Mouse (Mus musculus): ENCODE results near the gene Mrpl39. TPM values are rescaled to one million over a fixed set of nuclear protein-coding genes. Genes with fewer than 3 reads are reported as not detected.

Mrpl39 gene
- total and polyA plus RNA-seq, 2 experiments from 2014 or later, result 34.3 to 43.2 TPM

DNA sequence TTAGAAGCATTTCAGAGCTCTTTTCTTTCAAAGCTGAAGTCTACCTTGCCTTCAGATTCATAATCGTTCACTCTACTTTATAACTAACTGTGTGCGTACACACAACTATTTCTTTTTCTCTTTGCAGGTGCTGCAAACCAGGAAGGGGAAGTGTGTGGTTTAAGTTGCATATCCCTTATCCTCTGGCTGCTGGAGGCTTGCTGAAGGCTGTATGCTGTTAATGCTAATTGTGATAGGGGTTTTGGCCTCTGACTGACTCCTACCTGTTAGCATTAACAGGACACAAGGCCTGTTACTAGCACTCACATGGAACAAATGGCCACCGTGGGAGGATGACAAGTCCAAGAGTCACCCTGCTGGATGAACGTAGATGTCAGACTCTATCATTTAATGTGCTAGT, 21.6 kb downstream of the Mrpl39 start:
- no peak overlapping the region for H3K27ac ChIP-seq (ENCODE audit: low read depth, low read length)
- H3K36me3 ChIP-seq (ENCODE audit: insufficient read depth, low read length), result peaks cover 8% of the 10 kb centered on the region; the same call in 1 of the 2 replicates
- H3K4me3 ChIP-seq (ENCODE audit: low read depth, low read length), result no peak overlapping the region
- no peaks in the 10 kb centered on the region for H3K27me3 ChIP-seq (ENCODE audit: insufficient read depth, low read length)
- DNase-seq (ENCODE audit: low spot score) (no peak), ATAC-seq (ENCODE audit: low FRiP score) (no peak)
- no peak overlapping the region for H3K4me2 ChIP-seq (ENCODE audit: low read depth, low read length, poor library complexity, severe bottlenecking)
- no peaks in the 10 kb centered on the region for H3K4me1 ChIP-seq (ENCODE audit: insufficient read depth, low read length)
- 91% methylated on average over 4 of the region's 4 CpGs for WGBS
- no peak for TF ChIP-seq CTCF (IDR thresholded peaks at IDR 0.05)
- no peaks in the 10 kb centered on the region for H3K9me3 ChIP-seq (ENCODE audit: low read length)
- H3K9ac ChIP-seq (replicated peaks; ENCODE audit: low read length, poor library complexity, severe bottlenecking), result no peak overlapping the region

DNA sequence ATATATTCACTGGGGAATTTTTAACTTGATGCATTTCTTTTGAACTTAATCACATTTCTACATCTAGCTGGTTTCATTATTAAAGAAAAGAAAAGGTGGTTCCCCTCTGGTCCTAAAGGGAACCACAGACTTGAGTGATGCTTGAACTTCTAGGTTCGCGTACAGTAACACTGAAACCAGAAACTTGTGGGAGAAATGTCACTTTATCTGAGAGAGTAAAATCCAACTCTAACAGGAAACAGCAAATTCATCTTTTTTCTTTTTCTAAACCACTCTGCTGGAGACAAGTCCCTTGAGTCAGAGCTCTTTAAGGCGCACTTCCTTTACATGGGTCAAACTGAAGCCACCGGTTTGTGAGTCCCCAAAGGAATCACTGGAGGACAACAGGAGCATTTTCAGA, 22.4 kb downstream of the Mrpl39 start:
- H3K4me2 ChIP-seq (ENCODE audit: low read depth, low read length, poor library complexity, severe bottlenecking), result no peak overlapping the region
- H3K27ac ChIP-seq (ENCODE audit: low read depth, low read length), result no peak overlapping the region
- no peaks in the 10 kb centered on the region for H3K9me3 ChIP-seq (ENCODE audit: low read length)
- ATAC-seq (ENCODE audit: low FRiP score) (no peak), DNase-seq (ENCODE audit: low spot score) (no peak)
- no peak for TF ChIP-seq CTCF (IDR thresholded peaks at IDR 0.05)
- no peak overlapping the region for H3K9ac ChIP-seq (replicated peaks; ENCODE audit: low read length, poor library complexity, severe bottlenecking)
- no peak overlapping the region for H3K4me3 ChIP-seq (ENCODE audit: low read depth, low read length)
- H3K36me3 ChIP-seq (ENCODE audit: insufficient read depth, low read length), result peaks cover 2% of the 10 kb centered on the region; the same call in 1 of the 2 replicates
- H3K4me1 ChIP-seq (ENCODE audit: insufficient read depth, low read length), result no peaks in the 10 kb centered on the region
- 91% methylated on average over 4 of the region's 4 CpGs for WGBS
- no peaks in the 10 kb centered on the region for H3K27me3 ChIP-seq (ENCODE audit: insufficient read depth, low read length)

DNA sequence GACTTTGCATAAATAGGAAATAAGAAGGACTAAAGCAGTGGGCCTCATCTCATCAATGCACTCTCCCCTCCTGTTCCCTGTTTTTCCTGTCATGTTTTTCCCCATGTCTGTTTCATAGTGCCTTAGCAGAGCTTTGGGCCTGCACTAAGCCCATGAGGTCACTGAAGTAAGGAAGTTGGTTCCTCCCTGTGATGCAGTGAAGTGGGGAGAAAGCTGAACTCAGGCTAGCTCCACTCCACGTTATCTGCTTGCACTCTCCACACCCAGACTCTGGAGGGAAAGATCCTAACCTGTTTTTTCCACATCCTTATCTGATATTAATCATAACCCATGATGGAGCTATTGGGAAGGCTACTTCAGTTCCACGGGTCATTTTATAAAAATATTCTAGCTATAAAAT, 26.9 kb downstream of the Mrpl39 start:
- Histone ChIP-seq H3K4me2 (ENCODE audit: low read depth, low read length, poor library complexity, severe bottlenecking) (no peak overlapping the region), H3K9ac (replicated peaks; ENCODE audit: low read length, poor library complexity, severe bottlenecking) (no peak overlapping the region), H3K36me3 (ENCODE audit: insufficient read depth, low read length) (no peaks in the 10 kb centered on the region), H3K27me3 (ENCODE audit: insufficient read depth, low read length) (peaks cover 5% of the 10 kb centered on the region; the same call in 1 of the 2 replicates), H3K4me3 (ENCODE audit: low read depth, low read length) (no peak overlapping the region), H3K4me1 (ENCODE audit: insufficient read depth, low read length) (no peaks in the 10 kb centered on the region), H3K9me3 (ENCODE audit: low read length) (no peaks in the 10 kb centered on the region), H3K27ac (ENCODE audit: low read depth, low read length) (no peak overlapping the region)
- no peak for ATAC-seq (ENCODE audit: low FRiP score)
- DNase-seq (ENCODE audit: low spot score), result no peak
- TF ChIP-seq CTCF (IDR thresholded peaks at IDR 0.05), result no peak
- 83% methylated on average over 2 of the region's 2 CpGs for WGBS

DNA sequence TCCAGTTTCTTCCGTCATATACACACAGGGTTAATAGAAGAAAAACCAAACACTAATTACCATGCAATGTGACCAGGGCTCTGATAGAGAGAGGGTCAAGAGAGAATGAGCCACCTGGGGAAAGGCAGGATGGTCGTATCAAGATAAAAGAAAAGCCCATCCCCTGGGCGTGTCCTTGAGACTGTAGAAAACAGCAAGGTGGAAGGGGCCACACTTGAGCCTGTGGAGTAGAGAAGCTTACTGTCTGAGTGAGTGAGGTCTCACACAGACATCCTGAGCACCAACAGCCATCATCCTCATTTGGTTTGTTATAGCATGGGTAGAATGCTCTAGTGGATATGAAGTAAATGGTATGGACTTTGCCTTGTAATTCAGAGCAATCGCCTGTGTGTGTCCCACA, 27.7 kb downstream of the Mrpl39 start:
- H3K4me3 ChIP-seq (ENCODE audit: low read depth, low read length), result no peak overlapping the region
- no peak overlapping the region for H3K4me2 ChIP-seq (ENCODE audit: low read depth, low read length, poor library complexity, severe bottlenecking)
- no peak overlapping the region for H3K9ac ChIP-seq (replicated peaks; ENCODE audit: low read length, poor library complexity, severe bottlenecking)
- H3K36me3 ChIP-seq (ENCODE audit: insufficient read depth, low read length), result no peaks in the 10 kb centered on the region
- peaks cover 13% of the 10 kb centered on the region for H3K27me3 ChIP-seq (ENCODE audit: insufficient read depth, low read length)
- 77% methylated on average over 4 of the region's 4 CpGs for WGBS
- ATAC-seq (ENCODE audit: low FRiP score) (no peak), DNase-seq (ENCODE audit: low spot score) (no peak)
- no peak overlapping the region for H3K27ac ChIP-seq (ENCODE audit: low read depth, low read length)
- no peak for TF ChIP-seq CTCF (IDR thresholded peaks at IDR 0.05)
- H3K9me3 ChIP-seq (ENCODE audit: low read length), result no peaks in the 10 kb centered on the region
- 0 out of 2 replicates have a peak, but pooled peaks cover 3% of the 10 kb centered on the region for H3K4me1 ChIP-seq (ENCODE audit: insufficient read depth, low read length)

DNA sequence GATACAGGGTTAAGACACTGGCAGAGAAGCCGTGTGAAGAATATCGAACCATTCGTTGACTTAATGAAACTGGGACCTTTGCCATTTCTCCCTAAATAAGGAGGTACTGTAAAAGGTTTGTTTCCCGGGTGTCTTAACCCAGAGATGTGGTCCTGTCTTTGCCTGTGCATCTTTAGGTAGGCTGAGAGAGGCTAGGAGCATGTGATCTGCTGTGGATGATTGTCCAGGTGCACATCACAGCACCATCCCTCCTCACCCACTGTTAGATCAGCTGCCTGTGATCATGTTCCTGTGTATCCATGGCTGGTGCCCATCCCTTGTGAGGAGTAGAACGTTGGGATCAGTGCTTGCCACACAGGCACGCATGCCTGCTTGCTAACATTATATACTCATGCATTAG, 29.0 kb downstream of the Mrpl39 start:
- Histone ChIP-seq H3K4me1 (ENCODE audit: insufficient read depth, low read length) (0 out of 2 replicates have a peak, but pooled peaks cover 3% of the 10 kb centered on the region), H3K9ac (replicated peaks; ENCODE audit: low read length, poor library complexity, severe bottlenecking) (no peak overlapping the region), H3K4me3 (ENCODE audit: low read depth, low read length) (no peak overlapping the region), H3K27ac (ENCODE audit: low read depth, low read length) (no peak overlapping the region), H3K36me3 (ENCODE audit: insufficient read depth, low read length) (no peaks in the 10 kb centered on the region), H3K4me2 (ENCODE audit: low read depth, low read length, poor library complexity, severe bottlenecking) (no peak overlapping the region), H3K9me3 (ENCODE audit: low read length) (no peaks in the 10 kb centered on the region), H3K27me3 (ENCODE audit: insufficient read depth, low read length) (peaks cover 16% of the 10 kb centered on the region)
- WGBS, result 89% methylated on average over 6 of the region's 6 CpGs
- ATAC-seq (ENCODE audit: low FRiP score) (no peak), DNase-seq (ENCODE audit: low spot score) (no peak)
- no peak for TF ChIP-seq CTCF (IDR thresholded peaks at IDR 0.05)

DNA sequence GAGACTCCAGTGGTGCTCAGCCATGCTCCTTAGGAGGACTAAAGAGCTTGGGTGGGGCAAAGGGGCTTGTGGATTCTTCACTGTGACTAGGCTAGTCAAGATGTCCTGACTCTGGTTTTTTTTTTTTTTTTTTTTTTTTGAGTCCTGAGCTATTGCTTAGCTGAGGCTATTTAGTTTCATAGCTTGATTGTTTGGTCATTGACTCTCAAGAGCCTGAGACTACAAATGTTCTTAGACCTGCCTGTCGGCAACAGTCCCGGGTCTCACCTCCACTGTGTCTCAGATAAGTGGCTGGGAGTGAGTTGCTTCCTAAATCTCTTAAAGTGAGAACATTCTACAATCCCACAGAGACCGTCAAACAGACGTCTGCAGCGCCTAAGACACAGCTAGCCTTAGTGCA, 30.0 kb downstream of the Mrpl39 start:
- Histone ChIP-seq H3K4me3 (ENCODE audit: low read depth, low read length) (no peak overlapping the region), H3K9me3 (ENCODE audit: low read length) (no peaks in the 10 kb centered on the region), H3K36me3 (ENCODE audit: insufficient read depth, low read length) (no peaks in the 10 kb centered on the region), H3K4me2 (ENCODE audit: low read depth, low read length, poor library complexity, severe bottlenecking) (no peak overlapping the region), H3K4me1 (ENCODE audit: insufficient read depth, low read length) (0 out of 2 replicates have a peak, but pooled peaks cover 3% of the 10 kb centered on the region), H3K9ac (replicated peaks; ENCODE audit: low read length, poor library complexity, severe bottlenecking) (no peak overlapping the region), H3K27ac (ENCODE audit: low read depth, low read length) (no peak overlapping the region), H3K27me3 (ENCODE audit: insufficient read depth, low read length) (peaks cover 16% of the 10 kb centered on the region)
- 84% methylated on average over 5 of the region's 5 CpGs for WGBS
- DNase-seq (ENCODE audit: low spot score) (no peak), ATAC-seq (ENCODE audit: low FRiP score) (no peak)
- no peak for TF ChIP-seq CTCF (IDR thresholded peaks at IDR 0.05)

All from midbrain, postnatal 0 days (tissue).